Mouse (Mus musculus) lung, embryonic 14.5 days (tissue): ENCODE measurements around the gene Gstt1. TPM values are rescaled to one million over a fixed set of nuclear protein-coding genes. Genes with fewer than 3 reads are reported as not detected.
"Not testable (repeated sequence)": the region's sequence is repeated elsewhere in the genome, so short reads cannot be mapped to it uniquely, and the experiment has no call there.

Experiments used
- ATAC-seq: fragments of 200-750 bp; cut with Nextera tagmentation; 2 replicates; pipeline ENCODE4 v1.8.0; 2017; ENCODE audit warnings: mild to moderate bottlenecking, moderate TSS enrichment, moderate library complexity; ENCODE audit not compliant: insufficient read depth
- DNase-seq: peaks from one replicate; pipeline ENCODE4 v3.0.0-alpha.2; 2015
- H3K27ac ChIP-seq: fragments of 300-500 bp; sonication (generic); 2 replicates; pipeline ENCODE4 v1.5.1; 2014; ENCODE audit warnings: low read depth, mild to moderate bottlenecking, moderate library complexity
- H3K27me3 ChIP-seq: fragments of 300-500 bp; sonication (generic); 2 replicates; pipeline ENCODE4 v1.6.1; 2014; ENCODE audit warnings: low read length, control low read depth; ENCODE audit not compliant: insufficient read depth
- H3K36me3 ChIP-seq: fragments of 300-500 bp; sonication (generic); 2 replicates; pipeline ENCODE4 v1.6.1; 2014; ENCODE audit warnings: control low read depth; ENCODE audit not compliant: insufficient read depth
- H3K4me1 ChIP-seq: fragments of 300-500 bp; sonication (generic); 2 replicates; pipeline ENCODE4 v1.6.1; 2014; ENCODE audit warnings: antibody characterized with exemption, control low read depth; ENCODE audit not compliant: insufficient read depth
- H3K4me2 ChIP-seq: fragments of 300-500 bp; sonication (generic); 2 replicates; pipeline ENCODE4 v1.6.1; 2014; ENCODE audit warnings: mild to moderate bottlenecking
- H3K4me3 ChIP-seq: fragments of 300-500 bp; sonication (generic); 2 replicates; pipeline ENCODE4 v1.5.1; 2014; ENCODE audit warnings: low read depth, low read length
- H3K9ac ChIP-seq: fragments of 300-500 bp; sonication (generic); 2 replicates; pipeline ENCODE4 v1.6.1; 2014
- H3K9me3 ChIP-seq: fragments of 300-500 bp; sonication (generic); 2 replicates; pipeline ENCODE4 v1.6.1; 2016; ENCODE audit warnings: low read depth, low read length, control low read depth
- CTCF ChIP-seq: IDR thresholded peaks from 2 replicates; pipeline ENCODE4 v1.5.1; 2016; ENCODE audit warnings: antibody characterized with exemption, low read depth
- WGBS: fragments of 180-500 bp; shearing (Covaris S2); extraction: QIAGEN DNeasy Blood & Tissue Kit; methylation state at CpG from one replicate; pipeline ENCODE4 v1.1.7; 2014; 5-methylcytosine and 5-hydroxymethylcytosine counted together
- polyA plus RNA-seq: library from polyadenylated mRNA; unstranded; fragments of >200 nt; fragmentation: Nextera tagmentation; extraction: Ambion mirVana; gene quantifications from 2 replicates; pipeline ENCODE4 v1.2.1, GENCODE M21; 2014

Gstt1 gene
- 23.5 and 24.8 TPM in 2 replicates for polyA plus RNA-seq

DNA sequence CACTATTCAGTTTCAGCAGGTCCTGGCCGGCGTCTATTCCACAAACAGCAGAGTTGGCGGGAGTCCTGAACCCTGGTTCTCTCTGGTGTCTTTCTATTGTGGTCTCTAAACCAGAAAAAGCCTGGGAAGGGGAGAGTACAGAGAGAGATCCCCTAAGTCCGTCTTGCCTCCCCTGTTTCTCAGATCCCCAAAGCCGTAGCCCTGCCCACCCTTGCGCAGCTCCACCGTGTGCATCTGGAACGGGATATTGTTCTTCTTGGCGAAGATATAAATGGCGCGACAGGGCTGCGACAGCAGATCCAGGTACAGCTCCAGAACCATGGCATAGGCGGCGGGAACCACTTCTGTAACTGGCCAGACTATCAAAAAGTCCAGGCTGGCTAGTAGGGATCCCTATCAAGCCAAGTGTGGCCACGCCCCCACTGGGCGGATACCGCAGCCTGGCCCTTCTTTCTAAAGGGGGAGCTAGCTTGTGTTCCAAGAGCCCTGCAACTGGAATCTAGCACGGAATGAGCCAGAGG is at the start of gene Gstt1:
TSS of gene Gstt1 (minus strand) at position 409 of the 521 bp plus-strand sequence.
- Histone ChIP-seq H3K9me3 (no peaks in the 10 kb centered on the region), H3K36me3 (no peaks in the 10 kb centered on the region), H3K4me2 (peak within 1 kb of the TSS; percentile 72), H3K27ac (0 out of 2 replicates have a peak within 1 kb of the TSS, but pooled peaks have one; percentile 4), H3K9ac (peak within 1 kb of the TSS; percentile 54), H3K4me3 (peak within 1 kb of the TSS; percentile 45), H3K27me3 (no peaks in the 10 kb centered on the region), H3K4me1 (peaks cover 14% of the 10 kb centered on the region)
- 3% methylated on average over 18 of the region's 18 CpGs for WGBS
- peak; percentile 81 for DNase-seq
- TF ChIP-seq CTCF = no peak
- peak; percentile 64; the same call in 1 of the 2 replicates for ATAC-seq

GRCm38 (mm10) chr10:75845306-75845930 is 47.0 kb upstream of the Gstt1 start:
- WGBS = 61% methylated on average over 6 of the region's 6 CpGs
- Histone ChIP-seq H3K27me3 (no peaks in the 10 kb centered on the region), H3K9me3 (no peaks in the 10 kb centered on the region), H3K4me2 (no peak overlapping the region), H3K4me3 (no peak overlapping the region), H3K27ac (no peak overlapping the region), H3K9ac (no peak overlapping the region), H3K4me1 (no peaks in the 10 kb centered on the region), H3K36me3 (no peaks in the 10 kb centered on the region)
- ATAC-seq (no peak), DNase-seq (no peak)
- no peak for TF ChIP-seq CTCF

DNA sequence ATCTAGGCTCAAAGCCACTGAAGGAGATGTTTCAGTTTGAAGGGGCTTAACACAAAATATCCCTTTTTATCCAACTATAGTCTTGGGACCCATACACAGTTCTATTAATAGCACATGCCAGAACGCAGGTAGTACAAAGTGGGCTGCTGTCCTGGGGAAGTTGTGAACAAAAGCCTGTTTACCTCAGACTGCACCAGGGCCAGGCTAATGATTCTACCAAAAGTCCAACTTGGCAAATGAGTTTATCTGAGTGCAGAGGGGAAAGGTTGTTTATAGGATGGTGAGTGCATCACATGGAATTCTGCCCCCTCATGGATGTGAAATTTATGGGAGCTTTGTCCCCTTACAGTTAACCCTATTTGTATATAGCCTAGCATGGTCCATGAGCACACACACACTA is 46.4 kb upstream of the Gstt1 start:
- H3K9ac ChIP-seq = no peak overlapping the region
- H3K27ac ChIP-seq = no peak overlapping the region
- no peak for TF ChIP-seq CTCF
- no peaks in the 10 kb centered on the region for H3K27me3 ChIP-seq
- WGBS = 66% methylated on average over 1 of the region's 1 CpGs
- DNase-seq (no peak), ATAC-seq (no peak)
- no peak overlapping the region for H3K4me3 ChIP-seq
- no peaks in the 10 kb centered on the region for H3K36me3 ChIP-seq
- H3K9me3 ChIP-seq = no peaks in the 10 kb centered on the region
- H3K4me2 ChIP-seq = no peak overlapping the region
- H3K4me1 ChIP-seq = no peaks in the 10 kb centered on the region

DNA sequence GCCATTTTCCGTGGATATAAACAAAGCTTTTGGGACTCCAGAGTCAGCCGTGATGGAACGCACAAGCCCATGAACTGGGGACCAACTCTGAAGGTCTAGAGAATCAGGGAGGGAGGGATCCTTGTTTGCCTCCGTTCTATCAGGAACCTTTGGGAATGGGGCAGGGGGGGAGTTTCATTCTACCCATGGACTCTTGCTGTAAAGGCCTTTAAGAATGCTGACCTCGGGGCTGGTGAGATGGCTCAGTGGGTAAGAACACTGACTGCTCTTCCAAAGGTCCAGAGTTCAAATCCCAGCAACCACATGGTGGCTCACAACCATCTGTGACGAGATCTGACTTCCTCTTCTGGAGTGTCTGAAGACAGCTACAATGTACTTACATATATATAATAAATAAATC is 45.5 kb upstream of the Gstt1 start:
- H3K36me3 ChIP-seq, DNase-seq, H3K4me2 ChIP-seq, H3K4me1 ChIP-seq, H3K9ac ChIP-seq, H3K27me3 ChIP-seq, H3K9me3 ChIP-seq, H3K27ac ChIP-seq, ATAC-seq, H3K4me3 ChIP-seq: not testable (repeated sequence)
- WGBS = 74% methylated on average over 6 of the region's 6 CpGs

DNA sequence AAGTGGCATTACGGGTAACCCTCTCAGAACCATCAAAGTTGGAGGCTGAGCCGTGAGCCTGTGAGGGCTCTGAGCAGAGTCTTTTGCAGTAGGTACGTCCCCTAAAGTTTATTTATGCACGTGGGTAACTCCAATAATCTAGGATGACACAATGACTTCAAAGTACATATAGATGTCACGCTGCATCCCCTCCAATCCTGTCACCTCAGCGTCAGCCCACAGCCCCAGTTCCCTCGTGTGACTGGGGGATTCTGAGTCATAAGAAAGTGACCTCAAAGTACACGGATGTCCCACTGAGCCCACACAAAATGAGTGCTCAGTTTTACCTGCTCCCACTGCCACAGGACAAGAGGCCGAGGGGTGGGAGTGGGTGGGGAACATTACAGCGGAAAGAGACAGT is 40.7 kb upstream of the Gstt1 start:
- Histone ChIP-seq H3K27ac (no peak overlapping the region), H3K9me3 (no peaks in the 10 kb centered on the region), H3K27me3 (no peaks in the 10 kb centered on the region), H3K4me1 (peaks cover 19% of the 10 kb centered on the region), H3K9ac (no peak overlapping the region), H3K36me3 (no peaks in the 10 kb centered on the region), H3K4me3 (no peak overlapping the region), H3K4me2 (no peak overlapping the region)
- DNase-seq (no peak), ATAC-seq (no peak)
- no peak for TF ChIP-seq CTCF
- WGBS = 78% methylated on average over 10 of the region's 10 CpGs

- WGBS = 0% methylated on average over 21 of the region's 21 CpGs
- Histone ChIP-seq H3K9ac (peak within 1 kb of the TSS; percentile 59), H3K4me2 (peak within 1 kb of the TSS; percentile 74), H3K4me3 (peak within 1 kb of the TSS; percentile 35), H3K4me1 (peaks cover 23% of the 10 kb centered on the region), H3K27me3 (no peaks in the 10 kb centered on the region), H3K9me3 (no peaks in the 10 kb centered on the region), H3K36me3 (no peaks in the 10 kb centered on the region), H3K27ac (peak within 1 kb of the TSS; percentile 87)
- peak; percentile 88 for ATAC-seq
- TF ChIP-seq CTCF = peak; percentile 77
- peak; percentile 99 for DNase-seq
Measured at GRCm38 (mm10) chr10:75837248-75837759, 38.9 kb upstream of the Gstt1 start, which contains the start of gene Gstt2. TSS of gene Gstt2 (minus strand) at chr10:75837424.

- no peaks in the 10 kb centered on the region for H3K27me3 ChIP-seq
- H3K4me3 ChIP-seq = peak overlapping the region; percentile 41
- peaks cover 23% of the 10 kb centered on the region for H3K4me1 ChIP-seq
- H3K4me2 ChIP-seq = peak overlapping the region; percentile 74
- no peaks in the 10 kb centered on the region for H3K36me3 ChIP-seq
- H3K27ac ChIP-seq = peak overlapping the region; percentile 80
- no peaks in the 10 kb centered on the region for H3K9me3 ChIP-seq
- peak; percentile 32 for TF ChIP-seq CTCF
- ATAC-seq (no peak), DNase-seq (peak; percentile 74)
- 10% methylated on average over 9 of the region's 10 CpGs for WGBS
- H3K9ac ChIP-seq = 0 out of 2 replicates have a peak overlapping the region, but pooled peaks have one; percentile 59
Measured at GRCm38 (mm10) chr10:75835761-75836531, 37.6 kb upstream of the Gstt1 start.
